Mouse (Mus musculus) Muller cell, postnatal 12 days (primary cell): ENCODE measurements around the gene Olfr1176.

Experiments
- DNase-seq: peaks from one replicate; pipeline ENCODE4 v3.0.0-alpha.2; 2015; ENCODE audit errors: inconsistent ontology term

The Olfr1176 gene

GRCm38 (mm10) chr2:88336421-88336820 is at the start of gene Olfr1176:
Olfr1176 (plus strand) TSS chr2:88336721.
- no peak for DNase-seq

- DNase-seq = no peak
Observed at GRCm38 (mm10) chr2:88315035-88315434, 21.5 kb upstream of the Olfr1176 start, which contains the start of gene Olfr1174-ps. Olfr1174-ps (minus strand) TSS chr2:88315135.

- DNase-seq = no peak
Observed at GRCm38 (mm10) chr2:88327115-88327514, 9.4 kb upstream of the Olfr1176 start, which contains the start of gene Olfr1175-ps. Olfr1175-ps (minus strand) TSS chr2:88327215.

- no peak for DNase-seq
Observed at GRCm38 (mm10) chr2:88346392-88346791, 9.9 kb downstream of the Olfr1176 start, which contains the start of gene Olfr1177-ps. Olfr1177-ps (minus strand) TSS chr2:88346492.

GRCm38 (mm10) chr2:88356304-88356703 is 19.8 kb downstream of the Olfr1176 start:
- DNase-seq = peak; percentile 7

GRCm38 (mm10) chr2:88386762-88387161 is 50.2 kb downstream of the Olfr1176 start, which contains the start of gene Olfr1178:
Olfr1178 (plus strand) TSS chr2:88387062.
- DNase-seq = no peak
